Mouse (Mus musculus): ENCODE data around the gene Hsd17b6.

- TF ChIP-seq GATA1 (IDR thresholded peaks at IDR 0.05; ENCODE audit: low read length) (no peak), TAL1 (IDR thresholded peaks at IDR 0.05; ENCODE audit: low read length) (no peak)
Measured at GRCm38 (mm10) chr10:127998260-127998659, 9.2 kb downstream of the Hsd17b6 start.

Measured in erythroblast, embryonic 14.5 days (primary cell).